Mouse (Mus musculus) liver, embryonic 14.5 days (tissue): ENCODE data around the gene Mgat5. TPM values are rescaled to one million over a fixed set of nuclear protein-coding genes. Genes with fewer than 3 reads are reported as not detected.

ENCODE experiments used
- ATAC-seq: fragments of 200-750 bp; cut with Nextera tagmentation; 2 replicates; pipeline ENCODE4 v1.8.0; 2017; ENCODE audit warnings: moderate number of reproducible peaks, mild to moderate bottlenecking, moderate library complexity; ENCODE audit not compliant: insufficient read depth
- DNase-seq, 3 experiments: peaks; one replicate each; pipeline ENCODE4 v3.0.0-alpha.2; 2012 to 2013; ENCODE audit warnings: low read depth in 3 of 3, low spot score in 3 of 3
- H3K27ac ChIP-seq: fragments of 300-500 bp; sonication (generic); 2 replicates; pipeline ENCODE4 v1.5.1; 2014; ENCODE audit warnings: moderate library complexity, mild to moderate bottlenecking, control low read depth, inconsistent platforms
- H3K27me3 ChIP-seq: fragments of 300-500 bp; sonication (generic); 2 replicates; pipeline ENCODE4 v1.6.1; 2014; ENCODE audit warnings: mild to moderate bottlenecking, low read length, moderate library complexity; ENCODE audit not compliant: control insufficient read depth, insufficient read depth
- H3K36me3 ChIP-seq: fragments of 300-500 bp; sonication (generic); replicated peaks from 2 replicates; pipeline ENCODE4 v1.6.1; 2014; ENCODE audit warnings: low read depth; ENCODE audit not compliant: control insufficient read depth, insufficient read depth
- H3K4me1 ChIP-seq, 2 experiments: fragments of 200-500 bp in 1 of 2; fragments of 300-500 bp in 1 of 2; sonication (generic) in 1 of 2; replicated peaks; 2 replicates each; pipeline ENCODE4 v1.6.1; 2012 to 2014; ENCODE audit warnings: antibody characterized with exemption in 1 of 2, inconsistent platforms in 1 of 2, low read length in 1 of 2; ENCODE audit not compliant: control insufficient read depth in 2 of 2, insufficient read depth in 2 of 2
- H3K4me2 ChIP-seq: fragments of 300-500 bp; sonication (generic); 2 replicates; pipeline ENCODE4 v1.6.1; 2014; ENCODE audit warnings: low read depth, mild to moderate bottlenecking, control low read depth, moderate library complexity
- H3K4me3 ChIP-seq, 2 experiments: fragments of 200-500 bp in 1 of 2; fragments of 300-500 bp in 1 of 2; sonication (generic) in 1 of 2; 2 replicates each; pipeline ENCODE4 v1.5.1; 2012 to 2014; ENCODE audit warnings: low read depth in 2 of 2, low read length in 2 of 2, mild to moderate bottlenecking in 2 of 2, control low read depth in 1 of 2, inconsistent platforms in 1 of 2, moderate library complexity in 1 of 2; ENCODE audit not compliant: insufficient read depth in 1 of 2
- H3K9ac ChIP-seq: fragments of 300-500 bp; sonication (generic); replicated peaks from 2 replicates; pipeline ENCODE4 v1.6.1; 2014; ENCODE audit warnings: mild to moderate bottlenecking, control low read depth, moderate library complexity
- H3K9me3 ChIP-seq: fragments of 300-500 bp; sonication (generic); 2 replicates; pipeline ENCODE4 v1.6.1; 2016; ENCODE audit warnings: low read length, mixed read lengths; ENCODE audit not compliant: control insufficient read depth
- CTCF ChIP-seq: IDR thresholded peaks from 2 replicates; pipeline ENCODE4 v1.5.1; 2016; ENCODE audit warnings: antibody characterized with exemption, low read depth, control low read depth
- EP300 ChIP-seq: IDR thresholded peaks from 2 replicates; pipeline ENCODE4 v1.6.1; 2016; ENCODE audit warnings: antibody characterized with exemption, low read depth
- WGBS: fragments of 180-500 bp; shearing (Covaris S2); extraction: QIAGEN DNeasy Blood & Tissue Kit; methylation state at CpG from one replicate; pipeline ENCODE4 v1.1.7; 2014; ENCODE audit not compliant: insufficient replicate concordance; 5-methylcytosine and 5-hydroxymethylcytosine counted together
- polyA plus RNA-seq, 2 experiments: library from polyadenylated mRNA; depleted of rRNA in 1 of 2; stranded (reverse) in 1 of 2; unstranded in 1 of 2; fragments of >200 nt; fragmentation: Nextera tagmentation in 1 of 2; extraction: Ambion mirVana in 1 of 2; gene quantifications; 2 replicates each; pipeline versions ENCODE4 v1.2.1 to v1.2.3; 2012 to 2014

Mgat5 gene
- polyA plus RNA-seq, 2 experiments, result 0.62 to 0.67 TPM

DNA sequence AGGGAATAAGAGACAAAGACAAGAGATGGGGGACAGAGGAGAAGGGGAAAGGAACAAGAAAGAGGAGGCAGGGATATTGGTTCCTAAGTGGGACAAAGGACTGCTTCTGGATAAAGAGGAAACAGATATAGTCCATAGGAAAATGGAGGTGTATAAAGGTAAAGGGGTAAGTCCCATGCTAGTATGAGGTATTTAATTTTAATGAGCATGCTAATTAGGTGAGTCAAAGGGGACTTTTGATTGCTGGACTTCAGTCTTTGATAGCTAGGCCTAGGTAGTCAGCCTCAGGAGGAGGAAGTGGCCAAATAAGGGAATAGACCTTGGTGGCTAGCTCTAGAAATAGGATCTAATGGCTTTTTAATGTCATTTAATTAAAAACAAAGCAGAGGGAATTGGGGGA, 45.5 kb downstream of the Mgat5 start:
- H3K4me3 ChIP-seq, result no peak overlapping the region
- no peak overlapping the region for H3K9ac ChIP-seq
- H3K4me2 ChIP-seq, result no peak overlapping the region
- ATAC-seq (no peak), DNase-seq (no peak)
- TF ChIP-seq EP300 (no peak), CTCF (no peak)
- H3K27ac ChIP-seq, result no peak overlapping the region
- no peaks in the 10 kb centered on the region for H3K9me3 ChIP-seq
- no peaks in the 10 kb centered on the region for H3K36me3 ChIP-seq
- H3K27me3 ChIP-seq, result no peaks in the 10 kb centered on the region
- no peaks in the 10 kb centered on the region; a peak in 1 of 4 replicates for H3K4me1 ChIP-seq

DNA sequence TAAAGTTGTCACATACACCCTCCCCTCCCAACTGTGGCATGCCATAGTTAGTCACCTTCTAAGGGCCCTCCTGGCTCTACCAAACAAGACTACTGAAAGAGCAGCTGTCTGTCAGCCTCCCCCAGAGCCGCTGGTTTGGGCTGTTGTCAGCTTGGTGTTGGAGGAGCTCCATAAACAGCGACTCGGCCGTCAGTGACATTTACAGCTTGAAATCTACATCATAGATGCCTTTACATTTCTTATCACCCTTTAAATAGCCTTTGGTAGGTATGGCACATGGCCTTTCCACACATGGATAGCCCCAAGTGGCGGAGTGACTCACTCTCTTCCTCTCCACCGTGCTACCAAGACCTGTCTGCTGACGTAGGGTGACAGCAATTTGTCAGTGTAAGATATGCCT, 46.9 kb downstream of the Mgat5 start:
- H3K9ac ChIP-seq, result no peak overlapping the region
- H3K4me1 ChIP-seq, result no peaks in the 10 kb centered on the region; a peak in 1 of 4 replicates
- no peaks in the 10 kb centered on the region for H3K36me3 ChIP-seq
- no peak for ATAC-seq
- no peak overlapping the region for H3K4me2 ChIP-seq
- no peak for DNase-seq
- H3K27me3 ChIP-seq, result no peaks in the 10 kb centered on the region
- no peaks in the 10 kb centered on the region for H3K9me3 ChIP-seq
- TF ChIP-seq CTCF, result no peak
- TF ChIP-seq EP300, result no peak
- no peak overlapping the region for H3K4me3 ChIP-seq
- WGBS, result 76% methylated on average over 7 of the region's 7 CpGs
- no peak overlapping the region for H3K27ac ChIP-seq

DNA sequence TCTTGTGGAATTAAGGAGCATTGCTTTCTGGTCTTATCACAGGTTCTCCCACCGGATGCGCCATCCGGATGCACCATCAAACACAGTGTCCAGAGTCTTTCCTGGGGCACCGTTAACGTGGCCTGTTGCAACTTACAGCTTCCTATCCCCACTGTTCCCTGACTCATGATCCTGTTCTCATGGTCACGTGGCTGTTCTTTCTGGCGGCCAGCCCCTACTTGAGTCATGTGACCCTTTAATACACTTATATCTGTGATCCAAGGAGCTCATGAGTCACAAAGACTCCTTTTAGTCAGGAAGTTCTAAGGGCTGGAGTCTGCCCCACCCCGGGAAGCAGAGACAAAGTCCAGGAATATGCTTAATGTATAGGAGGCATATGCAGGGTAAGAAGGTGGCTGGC, 52.2 kb downstream of the Mgat5 start:
- Histone ChIP-seq H3K27me3 (no peaks in the 10 kb centered on the region), H3K4me3 (no peak overlapping the region), H3K9me3 (no peaks in the 10 kb centered on the region), H3K27ac (no peak overlapping the region), H3K4me2 (no peak overlapping the region), H3K36me3 (no peaks in the 10 kb centered on the region), H3K4me1 (no peaks in the 10 kb centered on the region), H3K9ac (no peak overlapping the region)
- no peak for DNase-seq
- ATAC-seq, result no peak
- 77% methylated on average over 8 of the region's 8 CpGs for WGBS
- TF ChIP-seq EP300 (no peak), CTCF (no peak)

DNA sequence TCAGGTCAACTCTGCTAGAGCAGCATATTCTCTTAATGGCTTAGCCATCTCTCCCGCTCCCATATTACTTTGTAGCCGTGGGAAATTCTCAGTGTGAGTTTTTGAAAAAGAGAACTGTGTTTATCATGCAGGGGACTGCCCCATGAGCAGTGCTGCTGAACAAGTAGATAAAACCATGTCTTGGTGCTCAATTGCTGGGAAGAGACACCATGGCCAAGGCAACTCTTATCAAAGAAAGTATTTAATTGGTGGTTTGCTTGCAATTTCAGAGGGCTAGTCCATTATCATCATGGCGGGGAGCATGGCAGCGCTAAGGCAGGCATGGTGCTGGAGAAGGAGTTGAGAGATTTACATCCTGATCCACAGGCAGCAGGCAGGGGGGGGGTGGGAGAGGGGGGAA, 54.9 kb downstream of the Mgat5 start:
- no peak for TF ChIP-seq EP300
- no peak for TF ChIP-seq CTCF
- WGBS, result 48% methylated on average over 4 of the region's 4 CpGs
- H3K4me2 ChIP-seq, result no peak overlapping the region
- no peaks in the 10 kb centered on the region for H3K36me3 ChIP-seq
- ATAC-seq, result no peak
- H3K9me3 ChIP-seq, result no peaks in the 10 kb centered on the region
- no peak overlapping the region for H3K9ac ChIP-seq
- no peak overlapping the region for H3K4me3 ChIP-seq
- H3K27me3 ChIP-seq, result no peaks in the 10 kb centered on the region
- H3K4me1 ChIP-seq, result no peaks in the 10 kb centered on the region
- DNase-seq, result no peak
- H3K27ac ChIP-seq, result no peak overlapping the region

DNA sequence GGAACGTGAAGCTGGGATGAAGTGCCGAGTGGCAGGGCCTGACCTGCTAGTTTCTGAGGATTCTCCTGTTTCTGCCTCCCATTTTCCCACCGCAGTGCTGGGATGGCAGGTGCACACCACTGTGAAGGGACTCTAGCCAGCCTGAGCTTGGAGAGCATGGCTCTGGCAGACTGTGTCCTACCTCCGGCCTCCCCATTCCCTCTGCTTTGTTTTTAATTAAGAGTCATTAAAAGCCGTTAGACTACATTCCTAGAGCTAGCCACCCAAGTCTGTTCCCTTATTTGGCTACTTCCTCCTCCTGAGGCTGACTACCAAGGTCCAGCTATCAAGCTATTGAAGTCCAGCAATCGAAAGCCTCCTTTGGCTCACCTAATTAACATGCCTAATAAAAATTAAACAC, 56.2 kb downstream of the Mgat5 start:
- no peak overlapping the region for H3K27ac ChIP-seq
- no peaks in the 10 kb centered on the region for H3K36me3 ChIP-seq
- TF ChIP-seq EP300 (no peak), CTCF (no peak)
- DNase-seq (no peak), ATAC-seq (no peak)
- no peaks in the 10 kb centered on the region for H3K9me3 ChIP-seq
- H3K4me2 ChIP-seq, result no peak overlapping the region
- H3K9ac ChIP-seq, result no peak overlapping the region
- H3K27me3 ChIP-seq, result no peaks in the 10 kb centered on the region
- H3K4me3 ChIP-seq, result no peak overlapping the region
- no peaks in the 10 kb centered on the region for H3K4me1 ChIP-seq
- WGBS, result 68% methylated on average over 6 of the region's 6 CpGs
